Comparison of ENCODE assay signal across 10 mouse cellular contexts in the genomic region with DNA sequence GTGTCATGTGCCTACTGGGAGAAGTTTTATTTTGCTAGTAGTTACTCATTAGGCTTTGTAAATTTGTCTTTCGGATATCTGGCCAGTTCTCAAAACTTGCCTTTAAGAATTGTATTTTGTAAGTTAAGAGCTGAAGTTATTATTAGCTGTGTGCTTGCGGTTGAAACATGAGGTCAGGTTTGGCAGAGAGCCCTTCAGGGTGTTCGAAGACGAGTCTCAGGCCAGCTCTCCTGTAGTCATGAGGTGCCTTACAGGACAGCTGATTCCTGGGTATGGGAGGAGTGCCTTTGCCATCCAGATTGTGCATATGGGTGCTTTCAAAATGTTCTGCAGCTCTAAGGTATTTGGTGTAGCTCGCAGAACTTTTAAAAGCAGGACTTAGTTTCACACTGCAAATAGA. TPM values are rescaled to one million over a fixed set of nuclear protein-coding genes. Genes with fewer than 3 reads are reported as not detected.
DNase-seq lines count a peak whose midpoint lies in the region; ATAC-seq lines count a peak whose summit lies in the region.
"Had no signal": no experiment of that assay in that cellular context is flagged by ENCODE, and none has a peak within 500 bp of the region (broad histone marks: within the 10 kb centered on the region; RNA-seq: fewer than 3 reads in every experiment).

No protein-coding gene starts in this region.

- H3K4me1 ChIP-seq in heart, embryonic 11.5 days (ENCODE audit: control insufficient read depth, insufficient read depth, low read length): no peaks in the 10 kb centered on the region
- H3K4me1 ChIP-seq: lung, embryonic 15.5 days; midbrain, embryonic 15.5 days had no signal

- H3K4me2 ChIP-seq in heart, embryonic 11.5 days: no peak overlapping the region
- H3K4me2 ChIP-seq: lung, embryonic 15.5 days; midbrain, embryonic 15.5 days had no signal

- no peak overlapping the region for H3K9ac ChIP-seq in heart, embryonic 11.5 days (ENCODE audit: low read depth, low read length)
- H3K9ac ChIP-seq: lung, embryonic 15.5 days; midbrain, embryonic 15.5 days had no signal

- no peak for ATAC-seq in heart, embryonic 11.5 days (replicated peaks; ENCODE audit: insufficient number of reproducible peaks, low FRiP score, low TSS enrichment)
- ATAC-seq: midbrain, embryonic 15.5 days had no signal

- no peaks in the 10 kb centered on the region for H3K9me3 ChIP-seq in heart, embryonic 11.5 days (replicated peaks; ENCODE audit: control insufficient read depth, low read length)
- H3K9me3 ChIP-seq: lung, embryonic 15.5 days; midbrain, embryonic 15.5 days had no signal

- 59% methylated on average over 5 of the region's 5 CpGs for WGBS in heart, embryonic 11.5 days (ENCODE audit: insufficient replicate concordance)

- no peaks in the 10 kb centered on the region for H3K27me3 ChIP-seq in heart, embryonic 11.5 days (ENCODE audit: control insufficient read depth, insufficient read depth, low read length)
- H3K27me3 ChIP-seq: lung, embryonic 15.5 days had no signal

- no peak overlapping the region for H3K4me3 ChIP-seq in heart, embryonic 11.5 days (ENCODE audit: low read depth, low read length)
- H3K4me3 ChIP-seq: lung, embryonic 15.5 days; midbrain, embryonic 15.5 days had no signal

- H3K27ac ChIP-seq in heart, embryonic 11.5 days (ENCODE audit: low read depth, low read length): peak overlapping the region; percentile 46
- H3K27ac ChIP-seq: lung, embryonic 15.5 days; midbrain, embryonic 15.5 days had no signal

- DNase-seq in kidney, postnatal 36 days: peak; percentile 3 to 20
- no peak for DNase-seq in kidney, adult 11 months
- peak; percentile 74 for DNase-seq in gastrocnemius, adult 18-20 months (ENCODE audit: low spot score)
- DNase-seq in lung, postnatal 10 days: peak; percentile 14
- DNase-seq in layer of hippocampus, postnatal 25 days (ENCODE audit: extremely low spot score in 1 of 2, low spot score in 1 of 2): no peak
- DNase-seq in right cerebral cortex, postnatal 4 days: no peak
- no peak for DNase-seq in urinary bladder, postnatal 36 days (ENCODE audit: low spot score in 2 of 2)

- no peaks in the 10 kb centered on the region for H3K36me3 ChIP-seq in heart, embryonic 11.5 days (ENCODE audit: control insufficient read depth, insufficient read depth, low read length)
- H3K36me3 ChIP-seq: lung, embryonic 15.5 days; midbrain, embryonic 15.5 days had no signal

RNA-seq across cellular contexts. Expression of gene Arhgap6, which starts 37.4 kb away (rescaled TPM):
- total RNA-seq in gastrocnemius, adult 18-20 months (2021): 1 to 10 TPM; 3.1 to 3.4 TPM
- 8.9 and 9.4 TPM in 2 replicates for polyA plus RNA-seq in heart, embryonic 11.5 days (2014; fragmentation: Nextera tagmentation; extraction: Ambion mirVana)
- total RNA-seq in layer of hippocampus, postnatal 25 days (2021): 1 to 10 TPM; 2.0 to 2.2 TPM

Comparison
In these comparisons a context has a peak if more than half of its experiments do, and no peak if none do; other contexts are left out.
1. DNase-seq: peak in kidney, postnatal 36 days (2 of 2), gastrocnemius, adult 18-20 months (single experiment) and lung, postnatal 10 days (single experiment); none in kidney, adult 11 months (single experiment), layer of hippocampus, postnatal 25 days (0 of 2), right cerebral cortex, postnatal 4 days (single experiment) and urinary bladder, postnatal 36 days (0 of 2).